Mouse (Mus musculus) hindbrain, embryonic 15.5 days (tissue): Measurements from ENCODE around the gene Abcc6. TPM values are rescaled to one million over a fixed set of nuclear protein-coding genes. Genes with fewer than 3 reads are reported as not detected.
A peak's percentile ranks its signal among the peaks of the same experiment; 100 is the strongest.

Experiments
- ATAC-seq: fragments of 200-750 bp; cut with Nextera tagmentation; 2 replicates; pipeline ENCODE4 v1.8.0; 2017; ENCODE audit warnings: low read depth, moderate number of reproducible peaks, moderate TSS enrichment; ENCODE audit not compliant: low FRiP score
- H3K27ac ChIP-seq: fragments of 300-500 bp; sonication (generic); replicated peaks from 2 replicates; pipeline ENCODE4 v1.5.1; 2015; ENCODE audit warnings: mild to moderate bottlenecking, inconsistent platforms
- H3K27me3 ChIP-seq: fragments of 300-500 bp; sonication (generic); 2 replicates; pipeline ENCODE4 v1.6.1; 2015; ENCODE audit warnings: control low read depth, inconsistent platforms
- H3K36me3 ChIP-seq: fragments of 300-500 bp; sonication (generic); 2 replicates; pipeline ENCODE4 v1.6.1; 2015; ENCODE audit warnings: control low read depth, inconsistent platforms
- H3K4me1 ChIP-seq: fragments of 300-500 bp; sonication (generic); replicated peaks from 2 replicates; pipeline ENCODE4 v1.6.1; 2015; ENCODE audit warnings: control low read depth, inconsistent platforms
- H3K4me2 ChIP-seq: fragments of 300-500 bp; sonication (generic); 2 replicates; pipeline ENCODE4 v1.6.1; 2015; ENCODE audit warnings: moderate library complexity, mild to moderate bottlenecking, inconsistent platforms
- H3K4me3 ChIP-seq: fragments of 300-500 bp; sonication (generic); 2 replicates; pipeline ENCODE4 v1.5.1; 2015; ENCODE audit warnings: mild to moderate bottlenecking, inconsistent platforms
- H3K9ac ChIP-seq: fragments of 300-500 bp; sonication (generic); 2 replicates; pipeline ENCODE4 v1.6.1; 2015; ENCODE audit warnings: inconsistent platforms
- H3K9me3 ChIP-seq: fragments of 300-500 bp; sonication (generic); 2 replicates; pipeline ENCODE4 v1.6.1; 2016; ENCODE audit warnings: control low read depth, inconsistent platforms
- WGBS: fragments of 180-500 bp; shearing (Covaris S2); methylation state at CpG from one replicate; pipeline ENCODE4 v1.1.7; 2015; 5-methylcytosine and 5-hydroxymethylcytosine counted together
- polyA plus RNA-seq: library from polyadenylated mRNA; unstranded; fragments of >200 nt; fragmentation: Nextera tagmentation; extraction: Ambion mirVana; gene quantifications from 2 replicates; pipeline ENCODE4 v1.2.1, GENCODE M21; 2015

Gene Abcc6
- polyA plus RNA-seq, 1 experiment from 2014 or later = 0.82 TPM

DNA sequence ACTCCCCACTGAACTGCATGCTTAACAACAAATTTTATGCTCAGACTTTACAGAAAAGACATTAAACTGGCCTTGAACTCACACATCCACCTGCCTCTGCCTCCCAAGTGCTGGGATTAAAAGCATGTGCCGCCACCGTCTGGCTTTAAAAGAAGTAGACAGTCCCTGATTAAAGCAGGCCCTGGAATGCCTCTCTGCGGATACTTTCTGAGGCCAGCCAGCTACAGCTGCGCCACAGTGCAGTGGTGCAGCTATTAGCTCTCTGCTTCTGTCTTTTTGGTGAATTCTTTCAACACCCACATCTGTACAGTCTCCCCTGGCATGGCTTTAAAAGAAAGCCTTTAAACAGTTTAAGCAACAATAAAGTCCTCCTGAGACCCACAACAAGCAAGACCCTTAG is 8.2 kb downstream of the Abcc6 start:
- Histone ChIP-seq H3K9me3 (no peaks in the 10 kb centered on the region), H3K27ac (no peak overlapping the region), H3K4me3 (no peak overlapping the region), H3K9ac (no peak overlapping the region), H3K4me2 (no peak overlapping the region), H3K27me3 (no peaks in the 10 kb centered on the region), H3K4me1 (0 out of 2 replicates have a peak, but pooled peaks cover 3% of the 10 kb centered on the region), H3K36me3 (no peaks in the 10 kb centered on the region)
- 51% methylated on average over 4 of the region's 4 CpGs for WGBS
- ATAC-seq = no peak

DNA sequence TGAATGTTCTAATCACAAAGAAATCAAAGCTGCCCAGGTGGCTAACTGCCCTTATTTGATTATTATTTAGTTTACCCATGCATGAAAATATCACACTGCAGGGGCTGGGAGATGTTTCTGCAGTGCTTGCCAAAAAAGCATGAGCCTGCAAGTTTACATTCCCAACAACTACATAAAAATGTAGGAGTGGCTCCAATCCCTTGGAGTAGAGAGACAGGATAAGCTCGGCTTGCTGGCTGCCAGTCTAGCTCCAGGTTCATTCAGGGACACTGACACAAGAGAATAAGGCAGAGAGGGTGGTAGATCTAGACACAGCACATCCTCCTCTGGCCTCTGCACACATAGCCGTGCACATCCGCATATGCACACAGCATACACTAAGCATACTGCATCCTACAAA is 10.5 kb downstream of the Abcc6 start:
- Histone ChIP-seq H3K9ac (no peak overlapping the region), H3K4me1 (0 out of 2 replicates have a peak, but pooled peaks cover 3% of the 10 kb centered on the region), H3K4me2 (no peak overlapping the region), H3K4me3 (no peak overlapping the region), H3K27ac (no peak overlapping the region), H3K9me3 (no peaks in the 10 kb centered on the region), H3K36me3 (no peaks in the 10 kb centered on the region), H3K27me3 (no peaks in the 10 kb centered on the region)
- WGBS = 71% methylated on average over 3 of the region's 3 CpGs
- ATAC-seq = no peak

DNA sequence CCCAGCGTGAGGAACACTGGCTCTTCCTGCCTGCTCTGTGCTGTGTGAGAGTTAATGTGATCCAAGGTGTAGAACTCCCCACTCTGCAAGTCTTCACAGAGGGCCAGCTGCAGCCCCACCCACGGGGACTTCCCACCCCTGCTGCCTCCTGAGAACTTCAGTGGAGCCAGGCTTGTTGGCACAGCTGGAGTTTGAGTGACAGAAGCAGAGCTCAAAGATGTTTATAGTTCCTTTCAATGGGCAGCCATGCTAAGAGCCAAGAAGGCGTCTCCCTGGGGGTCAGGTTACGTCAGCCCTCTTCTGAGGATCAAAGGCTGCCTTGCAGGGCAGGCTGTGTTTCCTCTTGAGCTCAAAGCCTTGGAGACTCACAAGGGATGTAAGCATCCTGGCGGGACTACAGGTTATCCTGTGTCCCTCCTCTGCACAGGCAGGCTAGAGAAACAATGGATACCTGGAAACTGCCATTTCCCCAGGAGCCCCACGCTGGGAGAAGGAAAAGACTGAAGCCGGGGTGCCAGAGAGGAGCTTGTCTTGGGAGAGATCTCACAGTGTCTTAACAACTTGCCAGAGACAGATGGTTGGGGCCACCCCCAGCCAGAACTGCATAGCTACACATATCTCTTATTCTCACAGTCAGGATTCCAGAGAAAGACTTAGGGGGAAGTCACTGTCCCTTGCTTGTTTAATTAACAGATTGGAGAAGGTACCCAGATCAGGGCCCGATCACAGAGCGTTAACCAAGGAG is 16.7 kb downstream of the Abcc6 start:
- Histone ChIP-seq H3K4me1 (peaks cover 5% of the 10 kb centered on the region; the same call in 1 of the 2 replicates), H3K9me3 (no peaks in the 10 kb centered on the region), H3K4me2 (no peak overlapping the region), H3K4me3 (no peak overlapping the region), H3K36me3 (no peaks in the 10 kb centered on the region), H3K27me3 (no peaks in the 10 kb centered on the region), H3K27ac (peak overlapping the region; percentile 47), H3K9ac (no peak overlapping the region; the same call in 1 of the 2 replicates)
- 0 out of 2 replicates have a peak, but pooled peaks have one; percentile 21 for ATAC-seq
- WGBS = 17% methylated on average over 9 of the region's 9 CpGs

DNA sequence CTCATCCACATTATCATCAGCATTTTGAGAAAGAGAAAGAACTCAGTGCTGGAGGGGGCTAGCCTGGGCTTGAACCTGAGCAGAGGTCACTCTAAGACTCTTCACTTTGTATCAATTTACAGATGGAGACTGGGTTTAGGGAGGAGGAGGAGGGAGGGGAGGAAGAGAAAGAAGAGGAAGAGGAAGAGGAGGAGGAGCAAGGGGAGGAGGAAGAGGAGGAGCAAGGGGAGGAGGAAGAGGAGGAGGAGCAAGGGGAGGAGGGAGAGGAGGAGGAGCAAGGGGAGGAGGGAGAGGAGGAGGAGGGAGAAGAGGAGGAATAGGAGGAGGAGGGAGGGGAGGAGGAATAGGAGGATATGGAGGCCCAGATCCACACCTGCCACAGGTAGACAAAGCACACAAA is 18.0 kb downstream of the Abcc6 start:
- no peaks in the 10 kb centered on the region for H3K27me3 ChIP-seq
- H3K9ac ChIP-seq = no peak overlapping the region
- H3K36me3 ChIP-seq = no peaks in the 10 kb centered on the region
- no peak for ATAC-seq
- H3K9me3 ChIP-seq = no peaks in the 10 kb centered on the region
- no peak overlapping the region for H3K27ac ChIP-seq
- H3K4me2 ChIP-seq = no peak overlapping the region
- peaks cover 5% of the 10 kb centered on the region; the same call in 1 of the 2 replicates for H3K4me1 ChIP-seq
- H3K4me3 ChIP-seq = no peak overlapping the region

DNA sequence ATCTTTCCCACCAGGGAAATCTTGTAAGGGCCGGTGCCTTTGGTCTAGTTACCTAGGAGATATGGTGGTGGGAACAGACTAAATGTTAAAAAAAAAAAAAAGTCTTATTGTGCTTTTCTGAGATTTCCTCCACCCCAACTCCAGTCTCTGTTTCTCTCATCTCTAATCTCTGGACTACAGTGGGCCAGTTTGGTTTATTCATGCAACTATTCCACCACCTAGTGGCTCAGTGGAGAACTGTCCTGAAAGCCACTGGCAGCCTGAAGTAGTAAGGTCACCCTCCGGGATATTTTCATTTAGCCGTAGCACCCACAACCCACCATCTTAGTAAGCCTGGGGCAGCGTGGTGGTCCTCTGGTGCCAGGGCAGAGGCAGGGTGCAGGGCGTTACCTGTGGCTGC is 20.5 kb downstream of the Abcc6 start:
- Histone ChIP-seq H3K9ac (no peak overlapping the region), H3K4me1 (peaks cover 5% of the 10 kb centered on the region; the same call in 1 of the 2 replicates), H3K4me2 (no peak overlapping the region), H3K9me3 (no peaks in the 10 kb centered on the region), H3K36me3 (no peaks in the 10 kb centered on the region), H3K4me3 (no peak overlapping the region), H3K27ac (no peak overlapping the region), H3K27me3 (no peaks in the 10 kb centered on the region)
- WGBS = 16% methylated on average over 5 of the region's 5 CpGs
- peak; percentile 52; the same call in 1 of the 2 replicates for ATAC-seq

DNA sequence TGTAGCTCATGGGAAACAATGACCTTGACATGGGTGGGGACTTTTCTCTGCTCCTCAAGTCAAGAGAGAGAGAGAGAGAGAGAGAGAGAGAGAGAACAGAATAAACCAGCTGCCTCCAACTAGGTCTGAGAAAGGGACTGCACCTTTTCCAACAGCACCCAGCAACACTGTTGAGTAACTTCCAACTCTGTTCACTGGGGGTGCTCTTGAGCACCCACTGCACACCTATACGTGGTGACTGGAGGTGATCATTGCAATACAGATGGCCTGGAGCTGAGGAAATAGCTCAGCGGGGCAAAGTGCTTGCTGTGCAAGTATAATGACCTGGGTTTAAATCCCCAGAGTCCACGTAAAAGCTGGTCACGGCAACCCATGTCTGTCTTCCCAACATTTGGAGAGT is 27.4 kb downstream of the Abcc6 start:
- Histone ChIP-seq H3K36me3 (no peaks in the 10 kb centered on the region), H3K9ac (no peak overlapping the region), H3K27ac (no peak overlapping the region), H3K4me1 (no peaks in the 10 kb centered on the region), H3K9me3 (no peaks in the 10 kb centered on the region), H3K4me2 (no peak overlapping the region), H3K4me3 (no peak overlapping the region), H3K27me3 (no peaks in the 10 kb centered on the region)
- whole genome bisulfite sequencing = 59% methylated on average over 4 of the region's 4 CpGs
- no peak for ATAC-seq

DNA sequence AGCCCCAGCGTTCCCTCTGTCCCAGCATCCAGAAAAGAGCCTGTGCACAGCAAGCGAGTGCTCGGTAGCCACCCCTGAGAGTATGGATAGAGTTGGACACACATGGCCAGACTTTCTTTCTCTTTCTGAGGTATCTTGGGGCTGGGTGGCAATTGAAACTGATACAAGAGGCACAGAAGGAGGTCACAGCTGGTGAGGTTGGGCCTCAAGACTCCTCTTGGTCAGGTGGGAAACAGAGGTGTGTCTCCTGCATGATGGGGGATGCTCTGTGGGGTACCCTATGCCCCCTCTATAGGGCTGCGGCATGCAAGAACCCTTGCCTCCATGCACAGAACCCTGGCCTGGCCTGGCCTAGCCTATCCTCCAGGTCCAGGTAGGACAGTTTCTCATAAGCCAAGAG is 29.5 kb downstream of the Abcc6 start:
- Histone ChIP-seq H3K9ac (no peak overlapping the region), H3K36me3 (no peaks in the 10 kb centered on the region), H3K4me3 (no peak overlapping the region), H3K4me2 (no peak overlapping the region), H3K27me3 (no peaks in the 10 kb centered on the region), H3K9me3 (no peaks in the 10 kb centered on the region), H3K27ac (no peak overlapping the region), H3K4me1 (no peaks in the 10 kb centered on the region)
- 93% methylated on average over 4 of the region's 4 CpGs for WGBS
- no peak for ATAC-seq

DNA sequence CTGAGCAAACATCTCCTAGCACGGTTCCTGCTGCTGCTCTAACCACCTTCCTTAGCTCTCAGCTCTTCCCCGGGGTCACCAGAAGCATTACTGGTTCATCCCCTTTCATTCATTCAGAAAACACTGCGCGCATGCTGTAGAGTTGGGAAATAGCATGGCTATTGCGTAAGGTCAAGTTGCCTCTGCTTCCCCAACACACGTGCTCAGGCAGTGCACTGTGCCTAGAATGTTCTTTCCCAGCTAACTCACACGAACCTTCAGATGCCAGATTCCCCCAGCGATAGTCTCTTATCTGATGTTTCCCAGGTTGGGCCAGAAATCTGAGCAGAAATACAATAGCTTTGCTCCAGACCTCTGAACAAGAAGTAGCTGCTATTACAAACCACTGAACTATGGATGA is 37.6 kb downstream of the Abcc6 start:
- Histone ChIP-seq H3K27me3 (no peaks in the 10 kb centered on the region), H3K9ac (no peak overlapping the region), H3K4me3 (no peak overlapping the region), H3K4me2 (no peak overlapping the region), H3K9me3 (no peaks in the 10 kb centered on the region), H3K27ac (no peak overlapping the region), H3K4me1 (no peaks in the 10 kb centered on the region), H3K36me3 (no peaks in the 10 kb centered on the region)
- ATAC-seq = no peak
- WGBS = 92% methylated on average over 8 of the region's 8 CpGs

DNA sequence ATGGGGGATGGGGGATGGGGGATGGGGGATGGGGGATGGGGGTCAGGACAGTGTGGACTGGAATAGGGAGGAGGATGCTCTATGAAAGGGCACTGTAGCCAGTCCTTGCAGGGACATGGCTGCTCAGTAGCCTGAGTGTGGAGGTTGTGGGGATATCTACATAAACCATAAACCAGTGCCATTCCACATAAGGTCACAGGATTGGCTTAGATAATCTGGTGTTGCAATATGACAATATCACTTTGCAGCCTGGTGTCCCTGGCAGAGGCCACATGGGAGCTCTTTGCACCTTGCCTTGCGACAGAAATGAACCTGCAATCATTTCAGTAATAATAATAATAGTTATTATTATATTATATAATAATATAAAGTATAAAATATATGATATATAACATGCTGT is 41.8 kb downstream of the Abcc6 start:
- H3K4me2 ChIP-seq = no peak overlapping the region
- no peak overlapping the region for H3K27ac ChIP-seq
- H3K9ac ChIP-seq = no peak overlapping the region
- H3K9me3 ChIP-seq = no peaks in the 10 kb centered on the region
- H3K4me3 ChIP-seq = no peak overlapping the region
- WGBS = 93% methylated on average over 1 of the region's 1 CpGs
- H3K27me3 ChIP-seq = no peaks in the 10 kb centered on the region
- no peaks in the 10 kb centered on the region for H3K36me3 ChIP-seq
- no peaks in the 10 kb centered on the region for H3K4me1 ChIP-seq
- no peak for ATAC-seq

DNA sequence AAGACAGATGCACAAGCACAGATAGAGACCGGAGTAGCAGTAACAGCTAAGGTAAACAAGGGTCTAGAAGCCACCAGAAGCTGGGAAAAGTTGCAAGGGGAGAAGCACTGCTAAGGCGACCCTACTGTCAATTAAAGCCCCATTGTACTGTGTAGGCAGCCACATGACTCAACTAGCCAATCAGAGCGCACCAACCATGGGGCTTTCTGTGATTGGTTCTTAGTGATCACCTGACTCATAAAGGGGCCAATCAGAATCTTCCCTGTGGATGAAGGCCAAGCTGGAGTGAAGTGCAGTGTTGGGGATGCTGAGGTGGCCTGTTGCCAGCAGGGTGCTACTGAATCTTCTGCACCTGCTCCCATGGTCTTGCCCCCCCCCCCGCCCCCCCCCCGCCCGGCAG is 43.2 kb downstream of the Abcc6 start:
- 75% methylated on average over 6 of the region's 6 CpGs for WGBS
- H3K27me3 ChIP-seq = no peaks in the 10 kb centered on the region
- no peak overlapping the region for H3K4me3 ChIP-seq
- H3K27ac ChIP-seq = no peak overlapping the region
- no peaks in the 10 kb centered on the region for H3K36me3 ChIP-seq
- no peak overlapping the region for H3K4me2 ChIP-seq
- no peak for ATAC-seq
- H3K4me1 ChIP-seq = no peaks in the 10 kb centered on the region
- H3K9ac ChIP-seq = no peak overlapping the region
- H3K9me3 ChIP-seq = no peaks in the 10 kb centered on the region

DNA sequence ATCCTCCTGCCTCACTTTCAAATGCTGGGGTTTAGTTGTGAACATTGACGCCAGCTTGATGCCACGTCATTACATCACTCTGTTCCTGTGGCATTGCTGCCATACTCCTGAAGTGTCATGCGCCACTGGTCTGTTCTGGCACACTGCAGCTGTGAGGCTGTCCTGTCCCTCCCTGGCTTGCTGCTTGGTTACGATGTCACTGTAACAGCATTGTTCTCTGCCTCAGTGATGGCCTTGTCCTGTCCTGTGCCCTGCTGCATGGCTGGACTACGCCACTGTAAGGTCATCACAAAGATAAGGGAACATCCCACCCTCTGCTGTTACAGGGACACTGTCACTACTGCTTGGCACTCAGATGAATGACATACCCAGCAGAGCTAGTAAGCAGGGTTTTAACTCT is 48.5 kb downstream of the Abcc6 start:
- no peak overlapping the region for H3K4me3 ChIP-seq
- no peak overlapping the region for H3K27ac ChIP-seq
- H3K27me3 ChIP-seq = no peaks in the 10 kb centered on the region
- H3K36me3 ChIP-seq = no peaks in the 10 kb centered on the region
- WGBS = 85% methylated on average over 5 of the region's 5 CpGs
- no peak overlapping the region for H3K9ac ChIP-seq
- no peak for ATAC-seq
- H3K4me2 ChIP-seq = no peak overlapping the region
- H3K4me1 ChIP-seq = no peaks in the 10 kb centered on the region
- no peaks in the 10 kb centered on the region for H3K9me3 ChIP-seq

DNA sequence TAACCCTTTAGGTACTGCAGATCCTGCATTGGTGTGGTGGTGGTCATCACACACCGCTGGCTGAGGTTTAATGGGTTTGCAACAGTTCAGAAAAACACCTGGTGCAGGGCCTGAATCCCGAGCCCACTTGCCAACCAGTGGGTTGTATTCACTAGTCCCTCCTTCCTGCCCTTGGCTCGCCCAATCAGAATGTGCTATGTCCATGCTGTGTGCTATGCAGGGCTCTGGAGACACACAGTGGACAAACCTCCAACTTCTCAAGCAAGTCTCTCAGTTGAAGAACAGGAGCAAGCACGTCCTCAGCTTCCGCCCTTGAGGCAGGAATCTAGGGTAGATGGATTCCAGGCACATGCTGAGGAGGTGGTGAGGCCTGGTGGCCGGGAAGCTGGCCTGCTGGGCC is 55.6 kb downstream of the Abcc6 start:
- no peak for ATAC-seq
- H3K4me3 ChIP-seq = no peak overlapping the region
- H3K36me3 ChIP-seq = no peaks in the 10 kb centered on the region
- H3K4me2 ChIP-seq = no peak overlapping the region
- 81% methylated on average over 6 of the region's 6 CpGs for WGBS
- no peaks in the 10 kb centered on the region for H3K4me1 ChIP-seq
- H3K27me3 ChIP-seq = no peaks in the 10 kb centered on the region
- no peaks in the 10 kb centered on the region for H3K9me3 ChIP-seq
- no peak overlapping the region for H3K9ac ChIP-seq
- H3K27ac ChIP-seq = no peak overlapping the region

DNA sequence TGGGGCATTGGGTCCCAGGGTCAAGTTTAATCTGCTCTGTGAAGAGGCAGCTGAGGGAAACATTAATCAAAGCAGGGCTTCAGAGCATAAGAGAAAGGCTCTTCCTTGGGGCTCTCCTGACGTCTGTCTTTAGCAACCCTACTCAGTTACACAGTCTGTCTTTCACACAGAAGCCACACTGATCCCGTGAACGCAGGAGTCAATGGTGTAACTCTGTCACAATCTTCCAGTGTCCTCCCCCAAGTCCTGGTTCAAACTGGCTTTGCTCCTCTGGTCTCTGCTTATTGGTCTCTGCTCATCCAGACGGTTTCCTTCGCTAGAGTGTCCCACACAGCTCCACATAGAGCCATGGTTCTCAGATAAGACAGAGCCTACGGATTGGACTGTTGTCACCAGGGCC is 56.0 kb downstream of the Abcc6 start:
- Histone ChIP-seq H3K27me3 (no peaks in the 10 kb centered on the region), H3K27ac (no peak overlapping the region), H3K9ac (no peak overlapping the region), H3K36me3 (no peaks in the 10 kb centered on the region), H3K4me2 (no peak overlapping the region), H3K9me3 (no peaks in the 10 kb centered on the region), H3K4me3 (no peak overlapping the region), H3K4me1 (no peaks in the 10 kb centered on the region)
- 70% methylated on average over 6 of the region's 6 CpGs for WGBS
- ATAC-seq = no peak
